Mouse (Mus musculus): ENCODE data around the gene Irf7.

GRCm38 (mm10) chr7:141264761-141265410 lies 1.4 kb downstream of the Irf7 start:
- TF ChIP-seq POLR2A (IDR thresholded peaks at IDR 0.05; ENCODE audit: control insufficient read depth, low read depth, low read length) (no peak), CTCF (IDR thresholded peaks at IDR 0.05; ENCODE audit: control insufficient read depth, insufficient read depth, insufficient replicate concordance, low read depth, low read length) (peak; percentile 36; the same call in 1 of the 2 replicates)
